Mouse (Mus musculus) cerebellum, adult 2 months (tissue): ENCODE data around the gene C1galt1. TPM values are rescaled to one million over a fixed set of nuclear protein-coding genes. Genes with fewer than 3 reads are reported as not detected.

Source experiments
- DNase-seq, 2 experiments: peaks; one replicate each; pipeline ENCODE4 v3.0.0; 2021
- H3K27ac ChIP-seq: fragments of 200-500 bp; 2 replicates; pipeline ENCODE4 v1.5.1; 2012; ENCODE audit warnings: low read length, control low read depth, inconsistent platforms; ENCODE audit not compliant: insufficient read depth
- H3K27me3 ChIP-seq: fragments of 200-500 bp; 2 replicates; pipeline ENCODE4 v1.6.1; 2012; ENCODE audit warnings: inconsistent platforms, mild to moderate bottlenecking, low read length, moderate library complexity; ENCODE audit not compliant: control insufficient read depth, insufficient read depth
- H3K4me1 ChIP-seq: fragments of 200-500 bp; 2 replicates; pipeline ENCODE4 v1.6.1; 2011; ENCODE audit warnings: low read length; ENCODE audit not compliant: control insufficient read depth, insufficient read depth
- H3K4me3 ChIP-seq: fragments of 200-500 bp; replicated peaks from 2 replicates; pipeline ENCODE3; 2011; ENCODE audit warnings: mild to moderate bottlenecking, low read depth, low read length, control low read depth; ENCODE audit not compliant: insufficient read depth
- CTCF ChIP-seq: fragments of 200-500 bp; IDR thresholded peaks from 2 replicates; pipeline ENCODE4 v1.5.1; 2011; ENCODE audit warnings: low read depth, mild to moderate bottlenecking, control low read depth, low read length, moderate library complexity, borderline replicate concordance; ENCODE audit not compliant: insufficient read depth
- POLR2A ChIP-seq: fragments of 200-500 bp; IDR thresholded peaks from 2 replicates; pipeline ENCODE4 v1.6.1; 2011; ENCODE audit warnings: low read length, control low read depth, borderline replicate concordance; ENCODE audit not compliant: insufficient read depth
- WGBS: fragments of 180-500 bp; shearing (Covaris S2); methylation state at CpG from one replicate; pipeline ENCODE4 v1.1.7; 2018; 5-methylcytosine and 5-hydroxymethylcytosine counted together
- polyA plus RNA-seq: library from polyadenylated mRNA; depleted of rRNA; stranded (reverse); fragments of >200 nt; gene quantifications from 2 replicates; pipeline ENCODE4 v1.2.3, GENCODE M21; 2012; rRNA removed

Gene C1galt1
- polyA plus RNA-seq, 1 experiment, result 5.1 TPM

GRCm38 (mm10) chr6:7863354-7863753, 18.7 kb downstream of the C1galt1 start:
- TF ChIP-seq CTCF, result no peak
- TF ChIP-seq POLR2A, result no peak
- no peak for DNase-seq
- WGBS, result 81% methylated on average over 4 of the region's 4 CpGs

GRCm38 (mm10) chr6:7876836-7877235, 32.2 kb downstream of the C1galt1 start:
- no peak for DNase-seq
- no peaks in the 10 kb centered on the region for H3K4me1 ChIP-seq
- H3K27ac ChIP-seq, result no peak overlapping the region
- H3K27me3 ChIP-seq, result no peaks in the 10 kb centered on the region
- 94% methylated on average over 5 of the region's 5 CpGs for WGBS
- no peak overlapping the region for H3K4me3 ChIP-seq
- no peak for TF ChIP-seq POLR2A
- no peak for TF ChIP-seq CTCF

More at GRCm38 (mm10) chr6:7863354-7863753, 18.7 kb downstream of the C1galt1 start:
- Histone ChIP-seq H3K27me3 (no peaks in the 10 kb centered on the region), H3K4me3 (no peak overlapping the region), H3K4me1 (no peaks in the 10 kb centered on the region), H3K27ac (no peak overlapping the region)

GRCm38 (mm10) chr6:7881595-7882128, 37.0 kb downstream of the C1galt1 start:
- Histone ChIP-seq H3K4me3 (no peak overlapping the region), H3K27me3 (no peaks in the 10 kb centered on the region), H3K4me1 (no peaks in the 10 kb centered on the region), H3K27ac (no peak overlapping the region)
- DNase-seq, result no peak
- no peak for TF ChIP-seq POLR2A
- no peak for TF ChIP-seq CTCF
- 80% methylated on average over 1 of the region's 1 CpGs for WGBS

GRCm38 (mm10) chr6:7882520-7882919, 37.9 kb downstream of the C1galt1 start:
- TF ChIP-seq POLR2A (no peak), CTCF (no peak)
- no peaks in the 10 kb centered on the region for H3K4me1 ChIP-seq
- H3K27me3 ChIP-seq, result no peaks in the 10 kb centered on the region
- no peak overlapping the region for H3K4me3 ChIP-seq
- DNase-seq, result no peak
- 44% methylated on average over 13 of the region's 13 CpGs for WGBS
- H3K27ac ChIP-seq, result no peak overlapping the region

GRCm38 (mm10) chr6:7885994-7886684, 41.5 kb downstream of the C1galt1 start:
- no peak for DNase-seq
- H3K27me3 ChIP-seq, result no peaks in the 10 kb centered on the region
- H3K4me3 ChIP-seq, result no peak overlapping the region
- WGBS, result 80% methylated on average over 5 of the region's 5 CpGs
- TF ChIP-seq CTCF (no peak), POLR2A (no peak)
- no peak overlapping the region for H3K27ac ChIP-seq
- H3K4me1 ChIP-seq, result no peaks in the 10 kb centered on the region

GRCm38 (mm10) chr6:7886685-7887004, 42.0 kb downstream of the C1galt1 start:
- H3K27ac ChIP-seq, result no peak overlapping the region
- H3K4me3 ChIP-seq, result no peak overlapping the region
- no peak for DNase-seq
- no peaks in the 10 kb centered on the region for H3K4me1 ChIP-seq
- 92% methylated on average over 2 of the region's 2 CpGs for WGBS
- TF ChIP-seq POLR2A, result no peak
- no peak for TF ChIP-seq CTCF
- H3K27me3 ChIP-seq, result no peaks in the 10 kb centered on the region

GRCm38 (mm10) chr6:7896339-7896738, 51.7 kb downstream of the C1galt1 start:
- DNase-seq, result no peak
- no peak overlapping the region for H3K27ac ChIP-seq
- no peak overlapping the region for H3K4me3 ChIP-seq
- no peaks in the 10 kb centered on the region for H3K4me1 ChIP-seq
- WGBS, result 91% methylated on average over 5 of the region's 5 CpGs
- TF ChIP-seq CTCF (no peak), POLR2A (no peak)
- no peaks in the 10 kb centered on the region for H3K27me3 ChIP-seq

GRCm38 (mm10) chr6:7912015-7912414, 67.4 kb downstream of the C1galt1 start:
- WGBS, result 76% methylated on average over 2 of the region's 2 CpGs
- Histone ChIP-seq H3K27ac (no peak overlapping the region), H3K4me1 (no peaks in the 10 kb centered on the region), H3K27me3 (no peaks in the 10 kb centered on the region; the same call in 1 of the 2 replicates), H3K4me3 (no peak overlapping the region)
- no peak for DNase-seq
- TF ChIP-seq CTCF, result no peak
- no peak for TF ChIP-seq POLR2A

Other genes starting within 250 kb of the C1galt1 start
- gene Asns, start 151.6 kb upstream of the C1galt1 start, polyA plus RNA-seq, result 85.4 and 89.9 TPM in 2 replicates